Mouse (Mus musculus) megakaryocyte, embryonic 14.5 days (primary cell): ENCODE measurements around the gene Myh7b.

Source experiments
- FLI1 ChIP-seq: IDR thresholded peaks from 2 replicates; pipeline ENCODE4 v1.6.1; 2012; ENCODE audit warnings: low read length, inconsistent platforms, mixed read lengths
- GATA1 ChIP-seq: IDR thresholded peaks from 3 replicates; pipeline ENCODE4 v1.6.1; 2012; ENCODE audit warnings: mixed read lengths, low read length, inconsistent platforms, borderline replicate concordance

- no peak for TF ChIP-seq GATA1
- TF ChIP-seq FLI1: no peak
Measured at GRCm38 (mm10) chr2:155585082-155585481, 25.9 kb upstream of the Myh7b start.
